Mouse (Mus musculus) testis, adult 2 months (tissue): Measurements from ENCODE around the gene Bdh1.

Experiments used
- CTCF ChIP-seq: fragments of 200-500 bp; IDR thresholded peaks from 2 replicates; pipeline ENCODE4 v1.5.1; 2012; ENCODE audit warnings: low read depth, mild to moderate bottlenecking, inconsistent platforms, low read length, moderate library complexity; ENCODE audit not compliant: control insufficient read depth, insufficient read depth, insufficient replicate concordance
- POLR2A ChIP-seq: fragments of 200-500 bp; IDR thresholded peaks from 2 replicates; pipeline ENCODE4 v1.6.1; 2012; ENCODE audit warnings: low read depth, mild to moderate bottlenecking, inconsistent platforms, low read length, moderate library complexity; ENCODE audit not compliant: control insufficient read depth

GRCm38 (mm10) chr16:31415885-31416450 is 6.1 kb upstream of the Bdh1 start:
- no peak for TF ChIP-seq POLR2A
- no peak for TF ChIP-seq CTCF
